Mouse (Mus musculus): ENCODE measurements around the gene Nup50.

GRCm38 (mm10) chr15:84958331-84958730 is 35.1 kb downstream of the Nup50 start:
- TF ChIP-seq CTCF (IDR thresholded peaks at IDR 0.05; ENCODE audit: borderline replicate concordance, control insufficient read depth, extremely low read depth, insufficient read depth, low read length, poor library complexity) (no peak), POLR2A (IDR thresholded peaks at IDR 0.05; ENCODE audit: control insufficient read depth, extremely low read depth, insufficient read depth, low read length, poor library complexity) (no peak)
